Mouse (Mus musculus) small intestine, adult 2 months (tissue): ENCODE results near the gene Mettl21a.

ENCODE experiments used
- CTCF ChIP-seq: fragments of 200-500 bp; IDR thresholded peaks from 2 replicates; pipeline ENCODE4 v1.5.1; 2012; ENCODE audit warnings: low read depth, mild to moderate bottlenecking, control low read depth, inconsistent platforms, low read length, moderate library complexity, mixed read lengths; ENCODE audit not compliant: insufficient replicate concordance, insufficient read length; ENCODE audit errors: extremely low read depth
- POLR2A ChIP-seq: fragments of 200-500 bp; IDR thresholded peaks from 2 replicates; pipeline ENCODE4 v1.6.1; 2012; ENCODE audit warnings: low read depth, mild to moderate bottlenecking, control low read depth, inconsistent platforms, low read length, moderate library complexity

- TF ChIP-seq CTCF (no peak), POLR2A (no peak)
Observed at GRCm38 (mm10) chr1:64641069-64641468, 24.0 kb upstream of the Mettl21a start.
